Mouse (Mus musculus) stomach, embryonic 15.5 days (tissue): ENCODE measurements at regions not wholly inside any gene's neighbourhood (a gene's known extent, or its start where the extent isn't known, plus 50 kb on each side); places are given as distances from the start of the nearest gene placed in this dataset.

ENCODE experiments used
- ATAC-seq: fragments of 200-750 bp; cut with Nextera tagmentation; 2 replicates; pipeline ENCODE4 v1.8.0; 2017; ENCODE audit warnings: low read depth, moderate number of reproducible peaks, moderate TSS enrichment; ENCODE audit not compliant: insufficient read depth, low FRiP score
- H3K27ac ChIP-seq: fragments of 300-500 bp; sonication (generic); 2 replicates; pipeline ENCODE4 v1.5.1; 2015; ENCODE audit warnings: mild to moderate bottlenecking, inconsistent platforms
- H3K27me3 ChIP-seq: fragments of 300-500 bp; sonication (generic); replicated peaks from 2 replicates; pipeline ENCODE4 v1.6.1; 2015; ENCODE audit warnings: inconsistent platforms
- H3K36me3 ChIP-seq: fragments of 300-500 bp; sonication (generic); 2 replicates; pipeline ENCODE4 v1.6.1; 2015; ENCODE audit warnings: inconsistent platforms
- H3K4me1 ChIP-seq: fragments of 300-500 bp; sonication (generic); 2 replicates; pipeline ENCODE4 v1.6.1; 2015; ENCODE audit warnings: inconsistent platforms
- H3K4me2 ChIP-seq: fragments of 300-500 bp; sonication (generic); 2 replicates; pipeline ENCODE4 v1.6.1; 2015; ENCODE audit warnings: mild to moderate bottlenecking, inconsistent platforms
- H3K4me3 ChIP-seq: fragments of 300-500 bp; sonication (generic); replicated peaks from 2 replicates; pipeline ENCODE4 v1.5.1; 2015; ENCODE audit warnings: inconsistent platforms
- H3K9ac ChIP-seq: fragments of 300-500 bp; sonication (generic); 2 replicates; pipeline ENCODE4 v1.6.1; 2015; ENCODE audit warnings: inconsistent platforms
- H3K9me3 ChIP-seq: fragments of 300-500 bp; sonication (generic); 2 replicates; pipeline ENCODE4 v1.6.1; 2016; ENCODE audit warnings: inconsistent platforms
- WGBS: fragments of 180-500 bp; shearing (Covaris S2); methylation state at CpG from one replicate; pipeline ENCODE4 v1.1.7; 2015; 5-methylcytosine and 5-hydroxymethylcytosine counted together

DNA sequence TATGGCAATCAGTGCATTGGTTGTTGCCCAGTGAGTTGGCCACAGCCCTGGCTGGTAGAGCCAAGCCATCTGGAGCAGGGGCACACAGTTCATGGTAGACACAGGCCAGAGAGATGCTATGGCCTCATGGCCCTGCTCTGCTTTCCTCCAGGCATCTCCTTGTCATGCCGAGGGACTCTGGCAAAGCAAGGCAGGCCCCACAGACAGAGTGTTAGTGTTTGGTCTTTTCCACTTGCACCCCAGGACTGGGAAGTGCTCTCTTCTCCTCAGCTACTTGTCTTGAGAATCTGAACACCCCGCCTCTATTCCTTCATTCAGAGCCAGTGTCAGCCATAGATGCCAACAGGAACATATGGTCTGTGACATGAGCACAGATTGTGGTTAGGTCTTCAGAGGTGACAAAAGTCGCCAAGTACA, 148.1 kb upstream of the Pgrmc2 start:
- H3K4me2 ChIP-seq: no peak overlapping the region
- ATAC-seq: no peak
- 87% methylated on average over 3 of the region's 3 CpGs for WGBS

GRCm38 (mm10) chr3:41229493-41229892, 146.6 kb upstream of the Pgrmc2 start:
- peaks cover 3% of the 10 kb centered on the region; the same call in 1 of the 2 replicates for H3K4me1 ChIP-seq
- no peak for ATAC-seq
- no peak overlapping the region for H3K27ac ChIP-seq
- no peak overlapping the region for H3K4me2 ChIP-seq
- no peaks in the 10 kb centered on the region for H3K36me3 ChIP-seq
- no peak overlapping the region for H3K9ac ChIP-seq
- H3K9me3 ChIP-seq: no peaks in the 10 kb centered on the region
- 48% methylated on average over 2 of the region's 2 CpGs for WGBS
- no peak overlapping the region for H3K4me3 ChIP-seq
- H3K27me3 ChIP-seq: no peaks in the 10 kb centered on the region

More for the DNA sequence above, 148.1 kb upstream of the Pgrmc2 start:
- no peaks in the 10 kb centered on the region for H3K36me3 ChIP-seq
- no peak overlapping the region for H3K4me3 ChIP-seq
- H3K9ac ChIP-seq: no peak overlapping the region
- peaks cover 3% of the 10 kb centered on the region; the same call in 1 of the 2 replicates for H3K4me1 ChIP-seq
- no peaks in the 10 kb centered on the region for H3K27me3 ChIP-seq
- H3K27ac ChIP-seq: no peak overlapping the region
- H3K9me3 ChIP-seq: no peaks in the 10 kb centered on the region

DNA sequence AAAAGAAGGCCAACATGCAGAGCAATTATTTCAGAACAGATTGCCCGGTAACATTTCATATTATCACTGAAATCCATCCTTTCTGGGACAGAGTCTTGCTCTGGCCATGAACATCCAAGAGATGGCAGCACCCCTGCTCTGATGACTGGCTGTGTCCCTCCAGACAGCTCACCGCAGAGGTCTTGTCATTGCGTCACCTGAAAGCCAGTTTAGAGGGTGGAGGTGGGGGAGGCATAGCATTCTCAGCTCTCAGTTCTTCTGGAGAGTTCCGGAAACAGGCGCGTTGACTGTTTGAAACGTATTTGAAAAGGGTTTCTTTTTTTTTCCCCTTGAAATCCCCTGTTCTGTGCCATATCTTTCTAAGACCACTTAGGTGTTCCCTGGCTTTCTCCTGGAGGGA, 145.7 kb upstream of the Pgrmc2 start:
- WGBS: 15% methylated on average over 7 of the region's 7 CpGs
- peaks cover 3% of the 10 kb centered on the region; the same call in 1 of the 2 replicates for H3K4me1 ChIP-seq
- no peak overlapping the region for H3K4me3 ChIP-seq
- no peaks in the 10 kb centered on the region for H3K27me3 ChIP-seq
- no peaks in the 10 kb centered on the region for H3K9me3 ChIP-seq
- H3K36me3 ChIP-seq: no peaks in the 10 kb centered on the region
- no peak overlapping the region for H3K27ac ChIP-seq
- ATAC-seq: peak; percentile 68; the same call in 1 of the 2 replicates
- 0 out of 2 replicates have a peak overlapping the region, but pooled peaks have one; percentile 13 for H3K4me2 ChIP-seq
- no peak overlapping the region for H3K9ac ChIP-seq

GRCm38 (mm10) chr3:41220746-41221145, 137.9 kb upstream of the Pgrmc2 start:
- no peak overlapping the region for H3K4me3 ChIP-seq
- no peaks in the 10 kb centered on the region for H3K36me3 ChIP-seq
- no peak for ATAC-seq
- no peak overlapping the region for H3K27ac ChIP-seq
- no peaks in the 10 kb centered on the region for H3K4me1 ChIP-seq
- H3K9ac ChIP-seq: no peak overlapping the region
- no peak overlapping the region for H3K4me2 ChIP-seq
- H3K27me3 ChIP-seq: no peaks in the 10 kb centered on the region
- H3K9me3 ChIP-seq: no peaks in the 10 kb centered on the region

DNA sequence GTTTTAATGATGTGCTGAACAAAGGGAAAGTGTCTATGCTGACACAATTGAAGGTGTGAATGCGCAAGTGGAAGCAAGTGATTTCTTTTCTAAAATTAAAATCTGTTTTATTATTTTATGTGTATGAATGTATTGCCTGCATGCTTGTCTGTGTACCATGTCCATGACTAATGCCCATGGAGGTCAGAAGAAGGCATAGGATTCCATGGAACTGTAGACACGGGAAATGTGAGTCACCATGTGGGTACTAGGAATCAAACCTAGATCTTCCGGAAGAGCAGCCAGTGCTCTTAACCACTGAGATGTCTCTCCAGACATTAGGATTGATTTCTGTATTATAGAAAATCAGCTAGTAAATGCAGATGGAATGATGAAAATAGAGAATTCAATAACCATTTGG, 134.9 kb upstream of the Pgrmc2 start:
- no peaks in the 10 kb centered on the region for H3K9me3 ChIP-seq
- no peak for ATAC-seq
- no peaks in the 10 kb centered on the region for H3K27me3 ChIP-seq
- H3K36me3 ChIP-seq: no peaks in the 10 kb centered on the region
- H3K9ac ChIP-seq: no peak overlapping the region
- H3K4me1 ChIP-seq: no peaks in the 10 kb centered on the region
- no peak overlapping the region for H3K4me3 ChIP-seq
- no peak overlapping the region for H3K4me2 ChIP-seq
- no peak overlapping the region for H3K27ac ChIP-seq
- WGBS: 89% methylated on average over 3 of the region's 3 CpGs

DNA sequence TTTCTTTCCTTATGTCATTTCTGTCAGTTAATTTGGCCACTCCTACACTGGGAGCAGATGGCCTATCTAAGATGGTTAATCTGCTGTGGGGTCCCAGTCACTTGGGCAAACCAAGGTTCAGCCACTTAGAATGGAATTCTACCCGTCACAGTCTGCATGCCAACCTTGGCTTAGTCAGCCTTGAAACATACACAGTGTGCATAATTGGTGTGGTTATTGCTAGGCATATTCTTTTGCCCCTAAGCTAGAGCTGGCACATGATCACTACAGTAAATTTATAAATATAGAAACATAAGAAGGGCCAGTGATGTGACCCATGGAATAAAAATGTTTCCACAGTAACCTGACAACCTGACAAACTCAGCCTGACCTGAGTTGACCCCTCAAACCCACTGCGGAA, 130.7 kb upstream of the Pgrmc2 start:
- no peaks in the 10 kb centered on the region for H3K36me3 ChIP-seq
- no peaks in the 10 kb centered on the region for H3K9me3 ChIP-seq
- H3K27ac ChIP-seq: no peak overlapping the region
- H3K9ac ChIP-seq: no peak overlapping the region
- H3K27me3 ChIP-seq: no peaks in the 10 kb centered on the region
- no peak overlapping the region for H3K4me2 ChIP-seq
- H3K4me3 ChIP-seq: no peak overlapping the region
- 75% methylated on average over 2 of the region's 2 CpGs for WGBS
- no peak for ATAC-seq
- no peaks in the 10 kb centered on the region for H3K4me1 ChIP-seq

DNA sequence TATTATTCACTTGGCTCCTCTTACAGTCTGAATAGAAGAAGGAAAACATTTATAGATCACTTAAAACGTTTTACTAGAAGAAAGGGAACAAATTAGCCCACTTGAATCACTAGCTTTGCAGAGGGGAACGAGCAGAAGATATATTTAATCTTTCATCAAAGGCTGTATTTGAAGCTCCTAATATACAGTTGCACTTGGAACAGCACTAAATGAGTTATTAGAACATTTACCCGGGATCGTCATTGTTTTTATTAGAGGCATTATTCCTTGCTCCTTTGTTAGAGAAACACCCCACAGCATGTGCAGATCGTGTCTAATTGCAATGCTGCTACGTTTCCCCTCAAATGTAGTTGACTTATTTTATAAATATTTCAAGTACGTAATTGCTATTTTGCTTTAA, 127.5 kb upstream of the Pgrmc2 start:
- no peak overlapping the region for H3K27ac ChIP-seq
- H3K4me2 ChIP-seq: no peak overlapping the region
- no peak overlapping the region for H3K4me3 ChIP-seq
- no peak overlapping the region for H3K9ac ChIP-seq
- 46% methylated on average over 7 of the region's 7 CpGs for WGBS
- H3K27me3 ChIP-seq: no peaks in the 10 kb centered on the region
- ATAC-seq: no peak
- no peaks in the 10 kb centered on the region for H3K4me1 ChIP-seq
- H3K36me3 ChIP-seq: no peaks in the 10 kb centered on the region
- no peaks in the 10 kb centered on the region for H3K9me3 ChIP-seq

DNA sequence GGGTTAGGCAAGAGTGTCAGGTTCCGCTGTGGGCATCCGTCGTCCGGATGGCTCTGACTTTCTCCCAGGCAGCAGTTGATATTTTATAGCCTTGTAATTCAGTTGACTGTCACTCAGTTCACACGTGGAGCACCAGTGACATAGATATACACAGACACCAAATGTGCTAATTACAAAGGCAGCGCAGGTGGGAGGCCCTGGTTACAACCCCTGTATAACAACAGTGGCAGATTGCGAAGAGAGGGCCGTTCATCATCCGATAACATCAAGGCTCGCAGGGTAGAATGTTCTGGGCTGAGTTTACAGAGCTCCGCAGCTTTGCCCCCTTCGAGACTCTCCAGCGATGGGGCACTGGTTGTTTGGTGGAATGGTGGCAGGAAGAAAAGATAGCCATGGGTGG, 120.0 kb upstream of the Pgrmc2 start:
- H3K4me1 ChIP-seq: no peaks in the 10 kb centered on the region
- no peaks in the 10 kb centered on the region for H3K27me3 ChIP-seq
- no peaks in the 10 kb centered on the region for H3K9me3 ChIP-seq
- no peaks in the 10 kb centered on the region for H3K36me3 ChIP-seq
- H3K9ac ChIP-seq: no peak overlapping the region
- no peak overlapping the region for H3K4me2 ChIP-seq
- ATAC-seq: no peak
- 44% methylated on average over 13 of the region's 13 CpGs for WGBS
- H3K4me3 ChIP-seq: no peak overlapping the region
- H3K27ac ChIP-seq: no peak overlapping the region

DNA sequence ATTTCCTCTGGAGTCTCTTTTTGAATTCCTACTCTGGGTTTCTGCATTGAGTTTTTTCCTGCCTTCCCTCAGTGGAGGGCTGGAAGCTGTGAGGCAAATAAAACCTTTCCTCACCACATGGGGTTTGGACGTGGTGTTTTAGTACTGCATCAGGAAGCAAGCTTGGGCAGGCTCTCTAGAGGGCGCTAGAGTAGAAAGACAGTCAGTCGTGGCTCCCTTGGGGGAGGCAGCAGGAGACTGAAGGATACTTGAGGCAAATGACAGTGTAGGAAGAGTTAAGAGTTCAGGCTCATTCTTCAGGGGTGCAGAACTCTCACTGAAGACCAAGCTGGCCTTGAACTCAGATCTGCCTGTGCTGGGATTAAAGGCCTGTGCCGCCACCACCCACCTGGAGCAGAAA, 118.9 kb upstream of the Pgrmc2 start:
- H3K4me2 ChIP-seq: no peak overlapping the region
- no peak for ATAC-seq

GRCm38 (mm10) chr3:41200026-41200425, 117.2 kb upstream of the Pgrmc2 start:
- Histone ChIP-seq H3K4me2 (no peak overlapping the region), H3K9ac (no peak overlapping the region), H3K4me1 (peaks cover 4% of the 10 kb centered on the region; the same call in 1 of the 2 replicates), H3K36me3 (no peaks in the 10 kb centered on the region), H3K4me3 (no peak overlapping the region), H3K27me3 (no peaks in the 10 kb centered on the region), H3K9me3 (no peaks in the 10 kb centered on the region), H3K27ac (no peak overlapping the region)
- WGBS: 86% methylated on average over 5 of the region's 5 CpGs
- ATAC-seq: no peak

More for the DNA sequence above, 118.9 kb upstream of the Pgrmc2 start:
- 36% methylated on average over 4 of the region's 4 CpGs for WGBS
- Histone ChIP-seq H3K36me3 (no peaks in the 10 kb centered on the region), H3K27me3 (no peaks in the 10 kb centered on the region), H3K9ac (no peak overlapping the region), H3K9me3 (no peaks in the 10 kb centered on the region), H3K27ac (no peak overlapping the region), H3K4me1 (no peaks in the 10 kb centered on the region), H3K4me3 (no peak overlapping the region)

DNA sequence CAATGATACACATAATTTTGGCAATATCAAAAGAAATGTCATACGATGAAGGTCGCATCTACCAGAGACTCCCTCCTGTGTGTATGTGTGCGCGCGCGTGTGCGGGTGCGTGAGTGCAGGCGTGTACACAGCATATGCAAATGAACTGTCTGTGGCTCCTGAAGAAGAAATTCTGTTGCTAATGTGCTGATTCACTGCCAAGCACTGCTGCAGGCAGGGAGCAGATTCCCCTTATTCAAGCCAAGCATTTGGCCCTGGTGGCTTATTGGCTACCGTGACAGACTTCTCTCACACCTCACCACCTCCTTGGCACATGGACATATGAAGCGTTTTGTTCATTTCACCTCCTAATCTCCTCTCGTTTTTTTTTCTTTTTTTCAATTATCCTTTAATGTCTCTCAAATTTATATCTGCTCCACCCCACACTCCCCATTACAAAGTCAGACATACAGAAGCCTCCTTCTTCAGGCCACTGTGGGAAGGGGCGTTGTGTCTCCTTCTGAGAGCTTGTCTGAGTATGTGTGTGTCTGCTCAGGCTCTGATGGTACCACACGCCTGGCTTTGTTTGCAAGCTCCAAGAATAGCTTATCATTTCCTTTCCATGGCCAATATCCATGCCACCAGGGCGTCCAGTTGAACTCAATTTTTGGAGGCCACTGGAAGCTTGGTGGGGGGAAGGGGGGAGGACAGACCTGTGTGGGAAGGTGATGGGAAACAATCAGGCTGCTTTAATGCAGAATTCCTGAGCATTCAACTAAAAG, 115.5 kb upstream of the Pgrmc2 start:
- H3K4me1 ChIP-seq: peaks cover 4% of the 10 kb centered on the region; the same call in 1 of the 2 replicates
- no peaks in the 10 kb centered on the region for H3K36me3 ChIP-seq
- H3K4me3 ChIP-seq: no peak overlapping the region
- ATAC-seq: no peak
- WGBS: 83% methylated on average over 15 of the region's 15 CpGs
- no peak overlapping the region for H3K9ac ChIP-seq
- H3K27me3 ChIP-seq: no peaks in the 10 kb centered on the region
- H3K9me3 ChIP-seq: no peaks in the 10 kb centered on the region
- H3K4me2 ChIP-seq: no peak overlapping the region
- H3K27ac ChIP-seq: no peak overlapping the region

DNA sequence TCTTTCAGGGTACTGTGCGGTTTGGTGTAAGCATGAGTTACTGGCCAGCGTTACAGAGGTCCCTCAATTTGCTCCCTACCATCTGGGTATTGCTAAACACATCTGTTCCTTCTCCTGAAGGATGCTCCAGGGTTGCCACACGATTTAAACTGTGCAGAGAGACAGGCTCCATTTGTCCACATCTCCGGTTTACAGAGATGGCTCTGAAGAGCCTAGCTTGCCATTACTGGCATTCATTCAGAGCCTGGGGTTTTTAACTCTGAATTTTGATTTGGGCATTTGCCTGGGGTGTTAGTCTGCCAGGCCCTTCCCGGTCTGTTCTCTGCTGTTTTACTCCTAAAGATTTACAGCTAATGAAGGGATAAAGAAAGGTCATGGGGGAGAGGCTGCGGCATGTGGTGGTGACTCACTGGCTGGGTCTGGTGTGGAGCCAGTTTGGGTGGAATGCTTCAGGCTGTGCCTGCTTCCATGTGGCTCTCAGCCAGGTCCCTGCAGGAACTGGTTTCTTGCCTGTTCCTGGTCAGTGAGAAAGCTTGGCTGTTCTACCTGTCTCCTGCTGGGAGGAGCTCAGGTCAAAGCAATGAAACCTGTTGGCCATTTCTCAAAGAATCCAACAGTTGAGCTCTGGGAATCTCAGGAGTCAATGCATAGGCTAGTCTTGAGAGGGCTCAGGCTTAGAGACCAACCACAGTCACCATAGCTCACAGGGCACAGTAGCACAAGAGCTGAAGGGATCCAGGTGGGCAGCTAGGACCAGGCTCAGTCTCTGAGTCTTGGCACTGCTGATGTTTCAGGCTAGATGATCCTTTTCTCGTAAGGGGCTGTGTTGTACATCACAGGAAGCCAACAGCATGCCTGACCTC, 112.5 kb upstream of the Pgrmc2 start:
- Histone ChIP-seq H3K27ac (peak overlapping the region; percentile 66), H3K9ac (no peak overlapping the region), H3K36me3 (no peaks in the 10 kb centered on the region), H3K27me3 (no peaks in the 10 kb centered on the region), H3K4me2 (no peak overlapping the region), H3K9me3 (no peaks in the 10 kb centered on the region), H3K4me3 (no peak overlapping the region), H3K4me1 (peaks cover 4% of the 10 kb centered on the region; the same call in 1 of the 2 replicates)
- ATAC-seq: peak; percentile 72; the same call in 1 of the 2 replicates
- 42% methylated on average over 7 of the region's 7 CpGs for WGBS
